Mouse (Mus musculus): ENCODE measurements at regions not wholly inside any gene's neighbourhood (a gene's known extent, or its start where the extent isn't known, plus 50 kb on each side); places are given as distances from the start of the nearest gene placed in this dataset.

GRCm38 (mm10) chr10:21828432-21829061, 53.4 kb upstream of the Sgk1 start:
- no peak for DNase-seq (ENCODE audit: low spot score in 2 of 2)

- DNase-seq (ENCODE audit: low spot score in 2 of 2) = no peak
These were observed 52.8 kb upstream of the Sgk1 start for GRCm38 (mm10) chr10:21829062-21829731.

- no peak for DNase-seq (ENCODE audit: low spot score in 2 of 2)
These were observed 50.8 kb upstream of the Sgk1 start for GRCm38 (mm10) chr10:21831002-21831696.
